Mouse (Mus musculus): ENCODE data around the gene Pygo2. TPM values are rescaled to one million over a fixed set of nuclear protein-coding genes. Genes with fewer than 3 reads are reported as not detected.
"Not testable (repeated sequence)": the region's sequence is repeated elsewhere in the genome, so short reads cannot be mapped to it uniquely, and the experiment has no call there.

Gene Pygo2
- total RNA-seq, 2 experiments from 2014 or later: 40.7 to 40.9 TPM

DNA sequence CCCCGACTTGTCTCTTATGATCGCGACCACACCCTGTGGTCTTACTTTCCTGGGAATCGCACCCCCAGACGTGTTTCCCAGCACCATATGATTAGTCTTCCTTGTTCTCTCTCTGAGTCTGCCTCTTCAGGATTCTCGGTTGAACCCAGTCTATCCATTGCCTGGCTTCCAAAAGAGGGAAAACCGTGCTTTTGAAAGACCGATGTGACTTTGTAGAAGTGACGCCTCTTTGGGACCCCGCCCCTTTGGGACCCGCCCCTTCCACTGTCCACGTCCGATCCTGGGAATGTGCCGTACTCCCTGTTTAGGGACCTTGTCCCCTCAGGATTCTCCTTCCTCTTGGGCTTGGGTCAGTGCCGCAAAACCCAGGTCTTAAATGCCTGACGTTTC is 11.2 kb upstream of the Pygo2 start:
- peak; percentile 60 to 71 for DNase-seq (ENCODE audit: low spot score in 2 of 2)

DNA sequence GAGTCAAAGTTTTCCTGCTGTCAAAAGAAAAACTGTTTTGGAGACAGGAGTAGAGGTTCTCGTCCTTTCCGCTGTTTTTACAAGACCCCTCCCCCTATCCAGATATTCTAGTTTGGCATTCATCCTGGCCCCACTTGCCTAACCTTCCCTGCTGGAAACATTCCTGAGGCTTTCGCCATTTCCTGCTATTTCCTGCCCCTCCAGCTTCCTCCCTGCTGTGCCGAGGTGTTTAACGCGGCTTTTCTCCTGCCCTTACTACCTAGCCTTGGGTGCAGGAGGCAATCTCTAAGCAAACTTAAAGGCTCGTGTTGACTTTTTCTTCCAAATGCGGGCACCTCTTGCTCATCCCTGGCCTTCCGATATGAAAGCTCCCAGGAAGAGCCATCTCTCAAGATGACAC is 10.4 kb upstream of the Pygo2 start:
- DNase-seq (ENCODE audit: low spot score in 2 of 2): peak; percentile 49 to 51

DNA sequence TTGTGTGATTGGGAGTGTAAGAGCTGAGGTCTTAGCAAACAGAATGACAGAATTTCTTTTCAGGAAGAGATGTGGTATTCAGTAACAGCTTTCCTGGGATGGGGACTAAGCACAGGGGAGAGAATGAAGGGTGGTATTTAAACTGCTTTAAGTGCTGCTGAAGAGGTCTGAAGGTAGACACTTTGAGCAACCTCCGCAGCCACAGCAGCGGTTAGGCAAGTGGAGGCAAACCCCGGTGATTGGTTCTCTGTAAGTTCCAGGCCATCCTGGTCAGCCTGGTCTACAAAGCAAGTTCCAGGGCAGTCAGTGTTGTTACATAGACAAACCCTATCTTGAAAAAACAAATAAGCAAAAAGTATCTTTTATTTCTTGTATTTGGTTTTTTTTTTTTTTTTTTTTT is 10.0 kb upstream of the Pygo2 start:
- DNase-seq (ENCODE audit: low spot score in 2 of 2): no peak

DNA sequence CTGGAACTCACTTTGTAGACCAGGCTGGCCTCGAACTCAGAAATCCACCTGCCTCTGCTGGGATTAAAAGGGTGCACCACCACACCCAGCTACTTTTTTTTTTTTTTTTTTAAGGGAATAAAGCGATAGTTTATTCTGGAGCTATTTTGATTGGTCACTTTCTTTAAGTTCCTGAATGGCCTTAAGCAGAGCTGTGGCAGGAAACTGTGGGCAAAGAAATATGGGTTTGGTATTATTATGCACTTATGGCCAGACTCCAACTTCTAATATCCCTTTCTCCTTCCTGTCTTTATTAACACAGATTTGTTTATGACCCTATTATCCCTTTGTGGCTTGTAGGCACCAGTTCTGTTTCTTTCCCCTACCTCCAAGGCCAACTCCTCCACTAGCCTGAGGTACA is 9.6 kb upstream of the Pygo2 start:
- no peak for DNase-seq (ENCODE audit: low spot score in 2 of 2)

DNA sequence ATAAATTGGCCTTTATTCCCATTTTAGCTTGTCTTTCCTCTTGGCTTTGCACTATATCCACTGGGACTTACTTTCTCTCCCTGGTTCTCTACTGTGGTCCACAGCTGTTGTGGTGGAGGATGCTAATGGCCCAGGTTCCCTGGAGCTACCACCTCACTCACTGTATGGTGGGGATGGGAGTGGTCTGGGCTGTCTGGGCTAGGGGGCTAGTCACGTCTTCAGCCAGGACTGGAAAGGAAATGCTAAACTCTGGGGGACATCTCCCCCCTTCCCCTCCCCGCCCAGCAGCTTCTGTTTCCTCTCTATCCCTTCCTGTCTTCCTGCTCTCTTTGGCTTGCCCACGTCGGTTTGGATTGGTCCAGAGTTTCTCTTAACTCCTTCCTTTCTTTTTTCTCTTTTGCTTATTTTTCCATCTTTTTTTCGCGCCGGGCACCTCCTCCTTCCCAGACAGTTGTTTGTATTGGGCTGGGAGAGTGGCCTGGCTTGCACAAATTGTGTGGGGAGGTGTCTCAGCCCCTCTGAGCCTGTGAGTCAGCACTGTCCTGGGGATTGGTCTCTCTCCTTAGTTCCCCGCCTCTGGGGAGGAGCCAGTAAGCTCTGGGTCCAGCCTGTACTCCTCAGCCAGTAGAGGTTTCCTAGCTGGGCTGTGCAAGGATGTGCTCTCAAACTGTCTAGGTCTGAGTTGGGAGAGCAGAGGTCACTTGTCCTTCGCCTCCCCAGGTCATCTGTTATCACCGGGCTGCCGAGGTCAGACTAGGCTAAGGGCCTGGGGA is 8.8 kb upstream of the Pygo2 start:
- DNase-seq (ENCODE audit: low spot score in 2 of 2): peak; percentile 60 to 63

DNA sequence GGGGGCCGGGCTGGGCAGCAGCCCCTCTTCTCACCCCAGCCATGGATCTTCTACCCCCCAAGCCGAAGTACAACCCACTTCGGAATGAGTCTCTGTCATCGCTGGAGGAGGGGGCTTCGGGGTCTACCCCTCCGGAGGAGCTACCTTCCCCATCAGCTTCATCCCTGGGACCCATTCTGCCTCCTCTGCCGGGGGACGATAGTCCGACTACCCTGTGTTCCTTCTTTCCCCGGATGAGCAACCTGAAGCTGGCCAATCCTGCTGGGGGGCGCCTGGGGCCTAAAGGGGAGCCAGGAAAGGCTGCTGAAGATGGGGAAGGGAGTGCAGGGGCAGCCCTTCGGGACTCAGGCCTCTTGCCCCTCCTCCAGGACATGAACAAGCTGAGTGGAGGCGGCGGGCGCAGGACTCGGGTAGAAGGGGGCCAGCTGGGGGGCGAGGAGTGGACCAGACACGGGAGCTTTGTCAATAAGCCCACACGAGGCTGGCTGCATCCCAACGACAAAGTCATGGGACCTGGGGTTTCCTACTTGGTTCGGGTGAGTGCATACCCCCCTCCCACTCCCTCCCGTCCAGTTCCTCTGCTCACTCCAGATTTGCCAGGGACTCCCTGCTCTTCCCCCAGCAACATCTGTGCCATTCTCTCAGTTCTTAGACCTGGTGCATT is 8.1 kb upstream of the Pygo2 start:
- no peak for DNase-seq (ENCODE audit: low spot score in 2 of 2)

DNA sequence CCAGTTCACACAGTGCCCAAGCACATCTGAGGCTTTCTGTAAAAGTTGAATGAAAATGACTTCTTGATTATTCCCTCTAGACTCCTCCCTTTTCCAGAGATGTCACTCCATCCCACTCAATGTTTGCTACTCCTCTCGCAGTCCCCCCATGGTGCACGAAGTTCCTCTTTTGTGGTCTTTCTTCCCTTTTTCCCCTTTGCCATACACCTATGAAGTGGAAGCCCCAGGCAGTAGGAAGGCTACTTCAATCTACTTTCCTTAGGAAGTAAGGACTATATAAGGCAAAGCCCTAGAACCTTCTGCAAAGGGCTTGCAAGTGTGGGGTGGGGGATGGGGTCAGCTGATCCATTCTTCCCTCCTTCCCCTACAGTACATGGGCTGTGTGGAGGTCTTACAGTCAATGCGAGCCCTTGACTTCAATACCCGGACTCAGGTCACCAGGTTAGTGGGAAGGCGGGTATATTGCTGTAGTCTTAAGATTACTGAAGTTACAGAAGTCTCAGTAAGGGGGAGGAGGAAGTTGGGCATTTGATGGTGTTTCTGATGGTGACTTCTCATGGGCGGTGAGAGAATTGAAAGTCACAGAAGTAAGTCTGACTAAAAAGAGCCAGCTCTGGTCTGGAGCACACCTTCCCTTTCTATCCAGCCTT is 7.3 kb upstream of the Pygo2 start:
- DNase-seq (ENCODE audit: low spot score in 2 of 2): no peak

DNA sequence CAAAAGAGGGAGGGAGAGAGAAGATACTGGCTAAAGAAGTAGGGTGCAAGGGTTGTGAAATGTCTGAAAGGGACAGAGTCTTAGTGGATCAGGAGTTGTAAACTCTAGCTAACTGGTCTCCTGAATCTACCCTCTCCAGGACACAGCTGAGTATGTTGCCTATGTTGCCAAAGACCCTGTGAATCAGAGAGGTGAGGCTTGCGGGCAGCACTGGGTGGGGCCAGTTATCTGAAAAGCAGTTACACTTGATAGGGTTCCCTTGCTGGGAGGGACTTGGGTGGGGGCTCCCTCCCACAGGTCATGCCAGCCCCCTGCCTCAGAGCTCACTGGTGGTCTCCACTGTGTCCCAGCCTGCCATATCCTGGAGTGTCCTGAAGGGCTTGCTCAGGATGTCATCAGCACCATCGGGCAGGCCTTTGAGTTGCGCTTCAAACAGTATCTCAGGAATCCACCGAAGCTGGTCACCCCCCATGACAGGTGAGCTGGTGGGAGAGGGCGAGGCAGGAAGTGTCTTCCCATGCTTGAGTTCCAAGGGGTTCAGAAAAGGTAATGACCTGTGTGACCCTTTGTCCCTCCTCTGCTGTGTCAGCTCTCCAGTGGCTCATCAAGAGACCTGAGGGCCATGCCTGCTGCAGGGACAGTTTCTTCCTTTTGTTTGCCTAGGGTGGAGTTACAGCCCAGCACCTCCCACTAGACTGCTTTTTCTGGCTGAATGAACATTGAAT is 5.4 kb upstream of the Pygo2 start:
- DNase-seq (ENCODE audit: low spot score in 2 of 2): no peak

DNA sequence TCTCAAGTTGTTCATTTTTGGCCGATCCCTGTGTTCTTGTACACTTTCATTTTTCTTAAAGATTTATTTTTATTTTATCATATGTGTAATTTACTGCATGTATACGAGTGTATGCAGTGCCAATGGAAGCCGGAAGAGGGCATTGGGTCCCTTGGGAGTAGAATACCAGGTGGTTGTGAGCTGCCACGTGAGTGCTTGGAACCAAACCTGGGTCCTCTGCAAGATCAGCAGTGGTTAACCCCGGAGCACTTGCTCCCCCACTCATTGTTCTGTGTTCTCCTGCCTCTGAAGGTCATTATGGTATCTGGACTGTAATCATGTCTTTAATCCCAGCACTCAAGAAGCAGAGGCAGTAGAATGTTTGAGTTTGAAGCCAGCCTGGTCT is 4.9 kb upstream of the Pygo2 start:
- no peak for DNase-seq (ENCODE audit: low spot score in 2 of 2)

DNA sequence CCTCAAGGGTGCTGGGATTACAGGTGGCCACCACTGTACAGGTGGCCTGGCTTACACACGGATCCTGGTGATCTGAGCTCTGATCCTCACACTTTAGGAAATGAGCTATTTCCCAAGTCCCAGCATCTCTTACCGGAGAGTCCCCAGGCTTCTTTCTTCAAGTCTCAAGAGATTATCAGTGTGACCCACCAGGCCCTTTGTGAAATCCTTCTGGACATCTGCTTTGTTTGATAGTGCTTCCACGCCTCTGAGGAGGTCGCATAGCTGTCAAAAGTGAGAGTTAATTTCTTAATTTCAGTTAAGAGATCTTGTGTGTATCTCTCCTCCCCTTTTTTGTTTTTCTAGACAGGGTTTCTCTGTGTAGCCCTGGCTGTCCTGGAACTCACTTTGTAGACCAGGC is 4.1 kb upstream of the Pygo2 start:
- no peak for DNase-seq (ENCODE audit: low spot score in 2 of 2)

DNA sequence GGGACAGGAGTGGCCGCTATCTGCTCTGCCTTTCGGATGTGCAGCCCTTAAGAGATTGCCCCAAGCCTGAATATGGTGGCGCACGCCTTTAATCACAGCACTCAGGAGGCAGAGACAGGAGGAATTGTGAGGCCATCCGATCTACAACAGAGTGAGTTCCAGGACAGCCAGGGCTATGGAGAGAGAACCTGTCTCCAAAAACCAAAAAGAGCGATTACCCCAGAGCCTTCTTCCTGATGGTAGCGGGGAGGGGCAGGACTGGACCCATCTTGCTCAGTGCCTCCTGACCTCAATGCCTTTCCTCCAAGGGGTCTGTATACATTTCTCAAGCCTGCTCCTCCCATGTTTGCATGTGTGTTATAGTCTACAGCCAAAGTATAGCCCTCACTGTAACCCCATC is 993 bp upstream of the Pygo2 start:
- DNase-seq (ENCODE audit: low spot score in 2 of 2): not testable (repeated sequence)

DNA sequence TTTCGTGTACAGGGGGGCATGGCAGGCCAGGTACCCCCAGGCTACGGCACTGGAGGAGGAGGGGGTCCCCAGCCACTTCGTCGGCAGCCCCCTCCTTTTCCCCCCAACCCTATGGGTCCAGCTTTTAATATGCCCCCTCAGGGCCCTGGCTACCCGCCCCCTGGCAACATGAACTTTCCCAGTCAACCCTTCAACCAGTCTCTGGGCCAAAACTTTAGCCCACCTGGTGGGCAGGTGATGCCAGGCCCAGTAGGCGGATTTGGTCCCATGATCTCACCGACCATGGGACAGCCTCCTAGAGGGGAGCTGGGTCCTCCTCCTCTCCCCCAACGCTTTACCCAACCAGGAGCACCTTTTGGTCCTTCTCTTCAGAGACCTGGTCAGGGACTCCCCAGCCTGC is 2.6 kb downstream of the Pygo2 start:
- DNase-seq (ENCODE audit: low spot score in 2 of 2): no peak

DNA sequence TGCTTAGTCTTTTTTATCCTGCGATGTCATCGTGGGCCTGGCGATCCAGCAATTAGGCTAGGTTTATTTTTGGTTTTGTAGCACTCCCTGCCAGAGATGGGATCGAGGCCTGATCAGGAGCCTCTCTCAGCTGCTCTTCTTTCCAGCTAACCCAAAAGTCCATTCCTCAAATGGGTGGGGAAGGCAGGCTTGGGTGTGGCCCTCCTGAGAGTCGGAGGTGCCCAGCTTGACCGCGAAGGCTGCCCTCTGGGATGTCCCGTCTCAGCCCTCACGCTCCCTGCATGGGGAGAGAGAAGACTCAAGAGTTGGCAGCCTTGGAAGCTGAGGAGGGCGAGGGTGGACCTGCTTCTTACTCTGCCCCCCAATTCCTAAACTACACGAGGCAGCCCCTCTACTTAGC is 4.5 kb downstream of the Pygo2 start:
- no peak for DNase-seq (ENCODE audit: low spot score in 2 of 2)

DNA sequence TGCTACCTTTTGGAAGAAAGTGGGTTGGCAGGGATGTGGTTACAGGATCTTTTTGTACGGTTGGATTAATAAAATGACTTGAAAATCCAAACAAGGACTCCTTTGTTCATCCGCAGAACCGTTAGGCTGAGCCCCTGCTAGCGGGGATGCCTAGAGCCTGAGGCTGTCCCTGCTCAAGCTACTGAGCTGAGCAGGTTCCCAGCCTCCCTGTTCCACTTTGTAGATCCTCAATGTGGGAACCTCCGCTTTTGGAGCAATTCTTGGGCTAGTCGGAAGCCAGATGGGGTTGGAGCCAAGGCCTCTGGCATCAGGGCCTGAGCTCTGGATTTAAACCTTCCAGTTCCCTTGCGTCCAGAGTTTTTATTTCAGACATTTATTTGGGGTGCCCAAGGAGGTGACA is 5.0 kb downstream of the Pygo2 start:
- DNase-seq (ENCODE audit: low spot score in 2 of 2): no peak

DNA sequence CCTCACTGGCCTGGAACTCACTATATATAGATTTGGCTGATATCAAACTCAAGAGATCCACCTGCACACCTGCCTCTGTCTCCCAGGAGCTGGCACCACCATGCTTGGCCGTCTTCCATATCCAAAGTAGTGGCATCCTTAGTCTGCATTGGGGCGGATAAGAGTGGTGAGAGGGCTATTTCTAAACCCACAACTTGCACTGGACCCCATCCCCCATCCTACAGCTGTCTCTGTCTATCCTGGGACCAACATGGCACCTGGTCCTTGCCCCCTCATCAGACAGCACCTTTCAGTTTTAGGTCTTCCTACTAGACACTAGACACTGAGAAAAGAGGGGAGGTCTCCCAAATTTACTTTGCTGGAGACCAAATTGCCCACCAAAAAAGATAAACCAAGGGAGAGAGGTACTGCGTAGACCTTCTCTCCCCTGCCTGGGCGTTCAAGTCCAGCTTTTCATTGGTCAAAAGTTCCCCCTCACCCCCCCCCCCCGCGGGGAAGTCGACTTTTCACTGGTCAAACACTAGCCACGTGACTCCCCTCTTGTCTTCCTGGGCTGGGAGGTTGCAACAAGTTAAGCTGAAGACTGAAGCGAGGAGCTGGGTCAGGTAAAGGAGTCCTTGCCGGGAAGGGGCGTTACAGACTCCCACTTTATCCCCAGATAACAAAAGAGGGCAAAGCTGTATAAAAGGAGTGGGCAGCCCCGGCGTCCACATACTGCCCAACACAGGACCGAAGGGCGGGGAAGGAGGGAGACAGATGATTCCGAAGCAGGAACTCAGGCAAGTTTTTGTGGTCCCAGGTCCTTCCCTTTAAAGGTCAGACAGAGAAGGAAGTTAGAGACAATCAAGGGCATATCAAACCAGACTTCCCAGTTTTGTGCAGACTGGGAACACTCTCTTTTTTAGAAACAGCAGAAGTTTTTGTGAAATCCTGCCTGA is 6.4 kb downstream of the Pygo2 start, which contains the start of gene Pbxip1:
Gene Pbxip1 (plus strand): TSS at position 531 of the 938 bp plus-strand sequence.
- DNase-seq (ENCODE audit: low spot score in 2 of 2): peak; percentile 42 to 53

DNA sequence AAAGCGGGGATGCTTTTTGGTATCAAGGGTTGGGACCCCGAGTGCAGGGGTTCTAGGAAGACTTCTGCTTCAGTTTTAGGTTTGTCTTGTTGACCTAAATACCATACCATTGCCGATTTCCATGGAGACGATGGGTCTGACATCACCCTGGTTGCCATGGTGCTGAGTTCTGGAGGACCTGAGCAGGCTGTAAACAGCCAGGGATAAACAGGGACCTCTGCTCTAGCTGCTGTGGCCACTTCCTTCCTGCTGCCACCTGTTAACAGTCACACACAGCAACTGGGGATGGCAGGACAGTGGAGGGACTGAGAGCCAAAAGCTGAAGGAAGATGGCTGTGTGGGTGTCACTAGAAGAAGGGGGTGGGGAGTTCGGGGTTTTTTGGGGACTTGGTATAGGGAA is 7.3 kb downstream of the Pygo2 start:
- DNase-seq (ENCODE audit: low spot score in 2 of 2): no peak

DNA sequence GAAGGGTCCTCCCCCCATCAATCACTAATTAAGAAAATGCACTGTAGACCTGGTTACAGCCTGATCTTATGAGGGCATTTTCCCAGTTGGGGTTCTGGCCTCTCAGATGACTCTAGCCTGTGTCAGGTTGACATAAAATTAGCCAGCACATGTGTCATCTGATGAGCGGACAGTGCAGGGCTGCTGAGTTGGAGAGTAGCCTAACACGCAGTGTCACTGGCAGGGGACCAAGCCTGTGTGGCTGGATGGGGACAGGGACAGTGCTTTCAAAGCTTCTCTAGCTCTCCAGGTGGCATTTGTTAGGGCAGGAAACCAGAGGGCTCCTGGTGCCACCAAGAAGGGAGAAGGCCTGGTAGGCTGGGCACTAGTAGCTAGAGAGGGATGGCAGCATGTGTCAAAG is 10.7 kb downstream of the Pygo2 start:
- DNase-seq (ENCODE audit: low spot score in 2 of 2): peak in 1 of 2 experiments; percentile 42

DNA sequence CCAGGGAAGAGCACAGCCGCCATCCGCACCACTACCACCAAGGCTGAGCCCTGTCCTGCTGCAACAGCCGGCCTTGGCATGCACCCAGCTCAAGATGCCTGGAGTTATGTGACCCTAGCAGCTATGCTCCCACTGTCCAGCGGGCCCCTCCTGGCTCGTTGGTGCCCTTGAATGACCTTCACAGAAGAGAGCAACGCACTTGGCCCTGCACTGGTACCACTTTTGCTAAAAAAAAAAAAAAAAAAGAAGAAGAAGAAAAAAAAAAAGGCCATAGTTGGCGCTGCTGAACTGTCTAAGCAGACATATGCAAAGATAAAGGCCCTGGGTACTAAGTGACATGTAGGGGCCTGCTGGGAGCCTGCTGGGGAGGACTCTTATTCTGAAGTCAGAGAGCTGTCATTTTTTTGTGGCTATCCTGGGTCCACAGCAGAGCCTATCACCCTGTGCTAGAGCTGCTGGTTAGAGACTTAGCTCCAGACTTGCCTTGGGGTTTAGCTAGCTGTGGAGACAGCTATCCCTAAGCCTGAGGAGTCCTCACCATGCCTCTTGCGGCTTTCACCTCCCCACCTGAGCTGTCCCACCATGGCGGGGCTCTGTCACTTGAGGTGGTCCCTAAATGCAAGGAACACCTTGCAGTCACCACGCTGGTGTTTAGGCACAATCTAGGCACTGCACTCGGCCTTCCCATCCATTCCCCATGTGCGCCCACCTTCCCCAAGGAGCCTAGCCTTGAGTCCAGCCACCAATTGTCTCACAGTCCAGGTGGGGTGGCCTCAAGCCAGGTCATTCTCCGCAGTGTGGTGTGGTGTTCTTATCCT is 18.9 kb downstream of the Pygo2 start:
- peak; percentile 51 to 53 for DNase-seq (ENCODE audit: low spot score in 2 of 2)

DNA sequence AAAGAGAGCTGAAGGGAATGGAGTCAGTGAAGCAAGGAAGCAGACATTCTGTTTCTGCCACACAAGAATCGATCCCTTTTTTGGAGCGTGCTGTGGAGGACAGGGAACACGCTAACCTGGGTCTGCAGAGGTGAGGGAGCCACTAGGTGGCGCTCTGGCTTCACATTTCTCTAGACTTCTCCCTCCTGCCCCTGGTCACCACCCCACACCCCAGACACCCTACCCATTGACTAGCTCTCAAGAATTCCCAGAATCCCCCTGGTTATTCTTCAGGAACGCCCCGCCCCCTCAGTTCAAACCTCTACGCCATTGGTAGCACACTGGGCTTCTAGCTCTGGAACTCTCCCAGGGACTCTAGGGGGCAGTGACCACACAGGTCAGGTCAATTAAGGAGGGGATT is 19.5 kb downstream of the Pygo2 start:
- DNase-seq (ENCODE audit: low spot score in 2 of 2): peak; percentile 73 to 79

DNA sequence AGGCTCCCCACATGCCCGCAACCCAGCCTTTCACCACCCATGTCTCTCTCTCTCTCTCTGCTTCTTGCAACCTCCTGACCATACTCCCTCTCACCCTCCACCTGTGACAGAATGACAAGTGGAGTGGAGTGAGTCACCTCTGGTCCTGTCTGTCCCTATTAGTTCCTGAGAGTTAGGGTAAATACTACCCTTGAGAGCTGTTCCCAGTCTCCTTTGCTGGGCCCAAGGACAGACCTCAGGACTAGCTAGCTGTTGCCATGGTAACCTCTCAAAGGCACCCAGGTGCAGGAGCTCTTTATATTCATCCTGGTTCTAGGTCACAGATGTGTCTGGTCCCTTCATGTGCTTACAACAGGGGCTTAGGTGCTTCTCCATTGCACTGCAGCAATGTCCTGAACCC is 21.9 kb downstream of the Pygo2 start:
- no peak for DNase-seq (ENCODE audit: low spot score in 2 of 2)

All from adrenal gland, adult 18-20 months (tissue).